Mouse (Mus musculus): ENCODE results near the gene Cfhr2. TPM values are rescaled to one million over a fixed set of nuclear protein-coding genes. Genes with fewer than 3 reads are reported as not detected.
"Not testable (repeated sequence)": the region's sequence is repeated elsewhere in the genome, so short reads cannot be mapped to it uniquely, and the experiment has no call there.

Cfhr2 gene
- total RNA-seq (2022): 1 to 10 TPM; 2.2 to 6.8 (median 4.6) TPM

DNA sequence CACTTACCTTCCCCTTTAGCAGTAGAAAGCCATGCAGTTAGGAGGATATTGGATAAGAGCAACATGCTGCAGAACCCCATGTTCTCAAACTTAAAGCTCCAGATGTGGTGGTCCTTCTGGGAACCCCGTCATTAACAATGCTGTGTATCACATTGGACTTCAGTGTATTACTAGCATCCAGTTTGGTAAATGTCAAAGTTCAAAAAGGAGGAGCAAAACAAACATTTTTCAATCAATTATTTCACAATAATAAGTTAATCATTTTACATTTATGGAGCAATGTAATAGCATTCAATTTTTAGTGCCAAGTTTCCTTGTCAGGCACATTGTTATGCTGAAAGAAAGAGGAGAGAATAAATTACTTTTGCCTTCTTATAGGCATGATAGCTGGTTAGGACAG is at the start of gene Cfhr2:
Gene Cfhr2, minus strand, starts transcription at position 155 of the 400 bp plus-strand sequence.
- DNase-seq: no peak

- no peak for DNase-seq
Measured at GRCm38 (mm10) chr1:139863751-139864150, 5.2 kb upstream of the Cfhr2 start.

- DNase-seq: no peak
Measured at GRCm38 (mm10) chr1:139860176-139860575, 1.7 kb upstream of the Cfhr2 start.

DNA sequence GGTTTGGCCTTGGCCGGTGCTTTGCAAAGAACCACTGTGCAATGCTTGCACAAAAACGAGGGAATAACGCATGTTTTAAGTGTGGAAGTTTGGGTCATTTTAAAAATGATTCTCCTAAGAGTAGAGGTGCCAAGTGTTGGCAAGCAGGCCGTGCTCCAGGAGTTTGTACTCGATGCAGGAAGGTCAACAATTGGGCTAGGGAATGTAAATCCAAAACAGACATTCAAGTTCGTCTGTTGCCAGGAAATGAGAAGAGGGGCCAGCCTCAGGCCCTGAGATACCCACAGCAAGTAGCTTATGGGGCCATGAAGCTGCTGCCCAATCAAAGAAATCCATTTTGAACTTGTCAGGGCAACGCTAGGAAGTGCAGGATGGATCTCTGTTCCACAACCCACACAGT is 18.8 kb downstream of the Cfhr2 start:
- no peak for DNase-seq

DNA sequence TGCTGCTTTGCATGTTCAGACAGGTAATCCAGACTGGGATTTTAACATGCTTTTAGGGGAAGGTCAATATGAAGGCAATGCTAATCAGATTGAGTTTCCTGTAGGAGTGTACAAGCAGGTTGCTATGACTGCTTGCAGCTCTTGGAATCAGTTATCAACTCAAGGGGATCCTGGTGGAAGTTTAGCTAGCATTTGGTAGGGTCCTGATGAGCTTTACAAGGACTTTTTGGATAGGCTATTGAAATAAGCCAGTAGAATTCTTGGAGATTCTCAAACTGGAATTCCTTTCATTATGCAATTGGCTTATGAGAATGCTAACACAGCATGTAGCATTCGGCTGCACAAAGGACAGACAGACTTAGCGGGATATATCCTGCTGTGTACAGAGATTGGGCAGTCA is 19.2 kb downstream of the Cfhr2 start:
- DNase-seq: no peak

DNA sequence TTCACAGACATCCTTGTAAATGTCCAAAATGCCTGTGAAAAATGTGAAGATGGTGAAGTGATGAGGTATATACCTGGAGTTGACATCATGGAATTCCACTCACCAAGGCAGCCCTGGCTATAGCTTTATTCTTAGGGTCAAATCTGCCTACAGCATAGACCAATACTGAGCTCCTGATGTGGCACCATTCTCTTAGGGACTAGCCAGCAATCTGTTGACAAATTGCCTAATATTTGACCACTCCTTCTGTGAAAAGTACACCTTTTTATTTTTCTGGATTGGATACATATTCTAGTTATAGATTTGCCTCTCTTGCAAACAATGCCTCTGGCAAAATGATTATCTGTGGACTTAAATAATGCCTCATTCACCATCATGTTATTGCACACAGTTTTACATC is 49.9 kb downstream of the Cfhr2 start:
- DNase-seq: no peak

- no peak for DNase-seq
Measured at GRCm38 (mm10) chr1:139781143-139781542, 77.4 kb downstream of the Cfhr2 start, which contains the start of gene Gm4788. TSS of gene Gm4788 (minus strand) at chr1:139781243.

- DNase-seq: not testable (repeated sequence)
Measured at GRCm38 (mm10) chr1:139769913-139770312, 88.6 kb downstream of the Cfhr2 start.

Other genes with a start within 250 kb of the Cfhr2 start
- 1 to 10 TPM in 1 of 4 experiments, under 1 TPM in 3; 0.24 to 1.1 (median 0.62) TPM for gene Gm4788, start 77.5 kb downstream of the Cfhr2 start, total RNA-seq (2022)

Data from adrenal gland, adult 8-10 months (tissue).